Mouse (Mus musculus): ENCODE measurements around the gene Zc3h12a.

Zc3h12a gene

GRCm38 (mm10) chr4:125127305-125128084, at the start of gene Zc3h12a:
Zc3h12a (minus strand) TSS chr4:125127840.
- peak; percentile 89 for DNase-seq

GRCm38 (mm10) chr4:125176639-125177165, 49.1 kb upstream of the Zc3h12a start:
- peak; percentile 38 for DNase-seq

DNA sequence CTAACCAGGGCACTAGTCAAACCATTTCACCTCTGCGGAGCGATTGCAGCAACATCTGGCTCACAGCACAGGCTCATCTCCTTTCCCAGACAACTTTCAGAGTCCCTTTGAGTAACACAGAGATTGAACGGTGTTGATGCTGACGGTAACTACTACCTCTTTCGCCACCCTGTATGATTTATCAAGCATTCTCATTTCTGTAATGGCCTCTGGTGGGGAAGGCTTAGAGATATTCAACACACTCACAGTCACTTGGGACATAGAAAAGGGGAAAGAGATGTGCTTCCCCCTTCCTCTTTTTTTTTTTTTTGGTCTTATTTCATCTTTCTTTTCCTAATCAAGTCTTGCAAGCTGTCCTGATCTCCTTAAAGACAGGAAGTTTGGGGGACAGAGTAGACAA, 48.5 kb upstream of the Zc3h12a start:
- no peak for DNase-seq

DNA sequence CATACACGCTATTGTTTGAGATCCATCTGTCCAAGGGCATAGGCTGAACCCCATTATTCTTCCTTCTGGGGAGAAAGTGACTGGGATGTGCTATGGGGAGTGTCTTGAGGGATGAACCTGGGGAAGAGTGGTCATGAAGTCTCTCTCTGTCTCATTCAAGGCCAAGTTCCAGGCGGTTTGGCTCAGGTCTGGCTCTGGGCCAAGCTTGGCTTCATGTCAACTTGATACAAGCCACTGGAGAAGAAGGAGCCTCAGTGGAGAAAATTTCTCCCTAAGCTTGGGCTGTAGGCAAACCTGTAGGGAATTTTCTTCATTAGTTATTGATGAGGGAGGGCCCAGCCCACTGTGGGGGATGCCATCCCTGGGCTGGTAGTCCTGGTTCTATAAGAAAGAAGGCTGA, 48.0 kb upstream of the Zc3h12a start:
- peak; percentile 52 for DNase-seq

DNA sequence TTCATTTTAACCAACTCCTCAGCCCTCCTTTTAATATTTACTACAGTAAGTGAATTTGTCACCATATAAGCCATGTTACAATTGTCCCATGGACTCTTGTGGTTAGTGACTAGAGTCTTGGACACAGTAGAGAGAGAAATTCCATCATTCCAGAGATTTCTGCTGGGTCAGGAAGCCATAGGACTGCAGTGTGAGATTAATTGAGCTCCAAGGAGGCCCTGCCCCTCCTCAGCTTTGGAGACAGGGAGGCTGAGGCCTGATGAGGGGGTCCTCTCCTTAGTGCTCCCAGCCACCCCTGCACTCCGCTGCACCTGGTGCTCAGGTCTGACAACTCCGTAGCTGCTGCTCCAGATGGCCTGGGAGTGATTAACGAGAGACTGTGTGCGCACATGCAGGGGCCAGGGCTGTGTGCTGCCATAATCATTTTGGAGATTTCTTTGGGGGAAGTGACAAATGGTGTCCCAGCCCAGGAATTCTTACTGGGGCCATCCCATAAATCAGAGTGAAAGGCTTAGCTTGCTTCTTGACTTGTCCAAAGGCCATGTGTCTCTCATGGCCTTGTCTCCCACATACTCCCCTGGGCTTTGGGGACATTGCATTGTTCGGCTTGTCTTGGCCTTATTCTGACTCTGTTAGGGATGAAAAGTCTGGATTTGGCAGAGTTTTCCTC, 47.0 kb upstream of the Zc3h12a start:
- peak; percentile 25 for DNase-seq

GRCm38 (mm10) chr4:125173150-125173549, 45.5 kb upstream of the Zc3h12a start:
- no peak for DNase-seq

DNA sequence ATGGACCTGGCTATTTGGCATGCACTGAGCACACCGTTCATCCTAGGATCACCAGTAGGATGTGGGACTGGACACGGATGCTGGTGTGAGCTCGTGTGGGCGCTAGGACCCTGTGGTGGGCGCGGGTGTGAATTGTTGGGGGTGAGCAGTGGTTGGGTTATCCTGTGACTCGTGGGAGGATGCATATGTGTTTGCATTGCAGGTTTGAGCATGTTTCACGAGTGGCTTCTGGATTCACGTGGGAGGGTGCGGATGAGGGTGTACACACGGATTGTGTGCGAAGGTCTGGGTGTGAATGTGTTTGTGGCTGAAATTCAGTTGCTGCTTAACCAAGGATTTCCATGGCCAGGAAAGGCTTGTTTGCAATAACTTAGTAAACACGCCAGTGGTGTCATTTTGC, 45.1 kb upstream of the Zc3h12a start:
- no peak for DNase-seq

DNA sequence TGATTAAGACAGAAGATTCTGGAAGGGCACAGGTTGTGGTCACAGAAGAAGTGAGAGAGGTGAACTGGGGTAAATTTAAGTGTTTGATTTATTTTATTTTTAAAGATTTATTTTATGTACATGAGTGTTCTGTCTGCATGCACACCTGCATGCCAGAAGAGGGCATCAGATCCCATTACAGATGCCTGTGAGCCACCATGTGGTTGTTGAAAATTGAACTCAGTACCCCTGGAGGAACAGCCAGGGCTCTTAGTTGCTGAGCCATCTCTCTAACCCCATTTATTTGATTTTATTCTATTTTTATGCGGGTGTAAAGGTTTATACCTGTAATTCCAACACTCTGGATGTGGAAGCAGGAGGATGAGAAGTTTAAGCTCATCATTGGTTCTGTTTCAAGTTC, 40.1 kb upstream of the Zc3h12a start:
- DNase-seq, result no peak

GRCm38 (mm10) chr4:125164861-125165260, 37.2 kb upstream of the Zc3h12a start:
- no peak for DNase-seq

- no peak for DNase-seq
Measured at GRCm38 (mm10) chr4:125162701-125163100, 35.1 kb upstream of the Zc3h12a start.

- no peak for DNase-seq
Measured at GRCm38 (mm10) chr4:125161392-125161791, 33.8 kb upstream of the Zc3h12a start.

DNA sequence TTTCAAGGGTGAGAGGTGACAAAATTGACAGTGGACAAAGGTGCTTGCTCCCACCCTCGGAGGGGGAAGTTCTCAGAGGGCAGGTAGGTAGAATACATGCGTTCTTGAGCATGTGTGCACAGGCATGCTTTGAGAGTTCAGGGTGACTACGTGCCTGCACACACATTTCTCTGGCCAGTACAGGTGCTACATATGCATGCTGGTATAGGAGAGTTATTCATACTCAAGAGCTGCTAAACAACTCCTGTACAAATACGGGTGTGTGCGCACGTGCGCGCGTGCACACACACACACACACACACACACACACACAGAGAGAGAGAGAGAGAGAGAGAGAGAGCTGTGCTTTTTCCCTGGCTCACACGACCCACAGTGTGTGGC, 33.3 kb upstream of the Zc3h12a start:
- DNase-seq, result no peak

- DNase-seq, result peak; percentile 74
Measured at GRCm38 (mm10) chr4:125160320-125160950, 32.8 kb upstream of the Zc3h12a start.

DNA sequence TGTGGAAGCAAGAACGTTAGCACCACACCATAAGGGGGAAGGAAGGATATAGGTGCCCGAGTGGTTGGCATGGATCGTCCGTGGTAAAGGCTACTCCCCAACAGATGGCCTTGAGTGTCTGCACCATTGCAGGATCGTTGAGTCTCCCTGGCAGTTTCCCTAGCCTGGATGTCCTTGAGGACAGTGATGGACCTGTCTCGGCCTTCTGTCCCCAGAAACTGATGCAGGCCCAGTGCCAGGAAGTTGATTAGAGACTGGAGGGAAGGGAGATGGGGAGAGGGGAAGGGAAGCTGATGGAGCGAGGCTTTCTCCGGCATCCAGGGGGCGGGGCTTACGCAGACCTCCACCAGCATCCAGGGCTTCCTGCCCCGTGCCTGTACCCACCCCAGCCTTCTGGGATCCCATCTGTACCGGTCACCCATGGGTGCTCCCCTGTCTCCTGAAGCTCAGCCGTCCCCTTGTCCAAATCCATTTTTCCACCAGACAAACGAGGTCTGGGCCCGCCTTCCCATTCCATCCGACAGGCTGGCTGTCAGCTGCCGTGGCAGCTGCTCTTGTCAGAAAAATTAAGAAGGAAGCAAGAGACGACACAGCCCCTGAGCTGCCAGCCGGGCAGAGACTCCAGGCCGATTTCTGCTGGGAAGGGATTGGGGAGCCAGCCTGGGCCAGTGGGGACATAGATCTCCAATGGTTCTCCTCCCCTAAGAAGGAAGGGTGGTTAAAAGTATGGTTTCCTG, 31.1 kb upstream of the Zc3h12a start:
- no peak for DNase-seq

DNA sequence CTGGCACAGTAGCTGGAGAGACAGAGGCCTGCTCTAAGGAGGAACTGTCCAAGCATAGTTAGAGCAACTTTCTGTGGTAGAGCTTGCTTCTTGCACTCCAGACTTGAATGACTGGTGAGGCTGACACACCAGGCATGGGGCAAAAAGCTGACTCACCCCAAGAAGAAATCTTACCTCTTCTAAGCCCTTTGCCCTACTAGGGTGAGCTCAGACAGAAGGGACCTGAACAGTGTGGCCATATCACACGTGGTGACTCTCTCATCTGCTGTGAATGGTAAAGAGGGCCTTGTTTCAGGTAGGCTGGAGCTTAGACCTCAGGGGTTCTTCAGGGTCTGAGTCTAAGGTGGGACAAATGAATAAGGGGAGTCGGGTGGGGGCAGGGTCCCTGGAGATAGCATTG, 30.4 kb upstream of the Zc3h12a start:
- DNase-seq, result no peak

DNA sequence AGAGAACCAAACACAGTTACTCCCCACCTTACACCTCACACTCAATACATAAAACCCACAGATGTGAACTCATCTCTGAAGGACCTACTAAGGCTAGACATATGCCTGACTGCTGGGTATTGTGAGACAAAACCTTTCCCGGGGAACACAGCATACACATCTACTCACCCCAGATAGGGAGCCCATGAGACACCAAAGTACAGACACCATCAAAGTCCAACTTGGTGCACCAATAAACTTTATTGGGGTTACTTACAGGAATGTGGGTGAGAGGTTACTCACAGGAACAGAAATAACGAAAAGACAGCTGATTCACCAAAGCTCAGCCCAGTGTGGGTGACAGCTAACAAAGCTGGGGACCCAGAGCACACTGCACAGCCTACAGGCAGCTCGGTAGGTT, 29.7 kb upstream of the Zc3h12a start:
- DNase-seq, result no peak

- no peak for DNase-seq
Measured at GRCm38 (mm10) chr4:125155646-125156045, 28.0 kb upstream of the Zc3h12a start.

GRCm38 (mm10) chr4:125153659-125154241, 26.1 kb upstream of the Zc3h12a start:
- no peak for DNase-seq

- DNase-seq, result no peak
Measured at GRCm38 (mm10) chr4:125152469-125152868, 24.8 kb upstream of the Zc3h12a start.

- DNase-seq, result no peak
Measured at GRCm38 (mm10) chr4:125149460-125149859, 21.8 kb upstream of the Zc3h12a start.

GRCm38 (mm10) chr4:125147970-125148369, 20.3 kb upstream of the Zc3h12a start:
- no peak for DNase-seq

DNA sequence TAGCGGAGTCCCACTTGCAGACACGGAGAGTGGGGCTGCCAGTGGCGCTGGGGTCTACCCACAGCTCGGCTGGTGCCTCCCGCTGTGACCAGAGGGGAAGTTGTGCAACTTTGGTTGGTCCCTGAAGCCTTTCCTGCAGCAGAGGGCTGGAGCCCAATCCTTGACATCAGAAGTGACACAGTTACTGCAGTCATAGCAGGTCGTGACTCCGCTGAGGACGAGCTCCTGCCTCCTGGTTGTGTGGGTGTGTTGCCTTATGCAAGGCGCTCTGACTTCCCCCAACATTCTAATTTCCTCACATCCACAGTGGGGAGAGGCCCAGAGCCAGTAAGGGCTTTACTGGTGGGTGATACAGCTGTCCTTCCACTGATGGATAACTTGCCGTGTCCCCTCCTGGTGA, 17.6 kb upstream of the Zc3h12a start:
- DNase-seq, result no peak

GRCm38 (mm10) chr4:125144627-125145026, 17.0 kb upstream of the Zc3h12a start:
- no peak for DNase-seq
